Mouse (Mus musculus): ENCODE measurements around the gene Paf1. TPM values are rescaled to one million over a fixed set of nuclear protein-coding genes. Genes with fewer than 3 reads are reported as not detected.
A peak's percentile ranks its signal among the peaks of the same experiment; 100 is the strongest.

Gene Paf1
- polyA plus RNA-seq, 1 experiment from 2014 or later = 67.6 TPM

DNA sequence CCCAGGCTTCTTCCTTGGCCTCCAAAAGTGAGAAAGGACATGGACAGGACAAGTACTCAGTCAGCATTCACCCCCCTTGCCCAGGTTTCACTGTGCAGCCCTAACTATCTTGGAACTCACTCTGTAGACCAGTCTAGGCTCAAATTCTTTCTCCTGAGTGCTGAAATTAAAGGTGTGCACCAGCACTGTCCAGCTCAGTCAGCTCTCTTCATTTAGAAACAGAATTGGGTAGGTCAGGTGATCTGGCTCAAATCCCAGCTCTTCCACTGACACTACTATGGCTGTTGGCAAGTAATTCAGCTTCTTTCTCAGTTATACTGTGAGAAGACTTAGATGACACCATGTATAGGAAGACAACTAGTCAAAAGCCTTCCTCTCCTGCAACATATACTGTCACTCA, 35.0 kb downstream of the Paf1 start:
- H3K27ac ChIP-seq = no peak overlapping the region
- no peak overlapping the region for H3K4me3 ChIP-seq
- H3K4me1 ChIP-seq = peaks cover 5% of the 10 kb centered on the region; the same call in 1 of the 2 replicates
- no peak for ATAC-seq (ENCODE audit: insufficient number of reproducible peaks, low FRiP score, low TSS enrichment, low read depth)
- no peak overlapping the region for H3K9ac ChIP-seq
- H3K4me2 ChIP-seq = no peak overlapping the region
- H3K27me3 ChIP-seq = no peaks in the 10 kb centered on the region
- H3K9me3 ChIP-seq = no peaks in the 10 kb centered on the region
- H3K36me3 ChIP-seq = peaks cover 28% of the 10 kb centered on the region

DNA sequence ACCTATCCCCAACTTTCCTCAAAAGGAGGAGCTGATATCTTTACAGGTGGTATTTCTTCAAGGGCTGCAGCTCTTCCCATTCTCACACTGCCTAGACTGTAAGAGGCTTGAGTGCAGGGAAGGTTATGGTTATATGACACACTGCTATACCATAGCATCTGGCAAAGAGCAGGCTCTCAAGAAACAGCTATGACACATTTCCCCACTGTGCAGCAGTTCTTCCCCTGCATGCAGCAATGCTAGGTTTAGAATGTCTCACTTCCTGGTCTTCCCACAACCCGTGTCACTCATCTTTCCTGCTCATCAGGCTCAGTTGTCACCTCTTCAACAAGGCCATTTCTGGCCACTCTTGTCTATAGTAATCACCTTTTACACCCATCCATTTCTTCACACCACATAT, 37.8 kb downstream of the Paf1 start:
- no peak overlapping the region for H3K4me3 ChIP-seq
- peaks cover 30% of the 10 kb centered on the region for H3K4me1 ChIP-seq
- no peak overlapping the region for H3K9ac ChIP-seq
- no peak overlapping the region for H3K4me2 ChIP-seq
- no peak for ATAC-seq (ENCODE audit: insufficient number of reproducible peaks, low FRiP score, low TSS enrichment, low read depth)
- 84% methylated on average over 1 of the region's 1 CpGs for WGBS
- H3K36me3 ChIP-seq = peaks cover 20% of the 10 kb centered on the region
- no peaks in the 10 kb centered on the region for H3K27me3 ChIP-seq
- no peak overlapping the region for H3K27ac ChIP-seq
- no peaks in the 10 kb centered on the region for H3K9me3 ChIP-seq

DNA sequence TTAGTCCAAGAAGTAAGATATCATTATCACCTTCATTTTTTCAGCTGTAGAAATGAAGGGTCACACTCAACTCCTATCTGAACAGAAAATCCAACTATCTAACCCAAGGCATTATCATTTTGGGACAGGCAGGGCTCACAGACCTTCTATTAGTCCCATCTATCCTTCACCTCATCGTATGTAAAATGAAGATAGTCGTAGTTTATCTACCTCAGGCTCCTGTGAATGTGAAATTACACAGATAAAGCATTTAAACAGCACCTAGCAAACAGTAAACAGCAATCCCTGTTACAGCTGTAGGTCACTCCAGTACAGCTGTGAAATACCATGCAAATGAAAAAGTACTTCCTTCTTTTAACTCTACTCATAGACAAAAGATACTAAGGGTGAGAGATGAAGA, 39.5 kb downstream of the Paf1 start:
- Histone ChIP-seq H3K27ac (no peak overlapping the region), H3K9ac (no peak overlapping the region), H3K4me3 (no peak overlapping the region), H3K4me1 (peaks cover 33% of the 10 kb centered on the region), H3K27me3 (no peaks in the 10 kb centered on the region), H3K4me2 (no peak overlapping the region), H3K36me3 (peaks cover 20% of the 10 kb centered on the region), H3K9me3 (no peaks in the 10 kb centered on the region)
- WGBS = 83% methylated on average over 2 of the region's 2 CpGs
- no peak for ATAC-seq (ENCODE audit: insufficient number of reproducible peaks, low FRiP score, low TSS enrichment, low read depth)

DNA sequence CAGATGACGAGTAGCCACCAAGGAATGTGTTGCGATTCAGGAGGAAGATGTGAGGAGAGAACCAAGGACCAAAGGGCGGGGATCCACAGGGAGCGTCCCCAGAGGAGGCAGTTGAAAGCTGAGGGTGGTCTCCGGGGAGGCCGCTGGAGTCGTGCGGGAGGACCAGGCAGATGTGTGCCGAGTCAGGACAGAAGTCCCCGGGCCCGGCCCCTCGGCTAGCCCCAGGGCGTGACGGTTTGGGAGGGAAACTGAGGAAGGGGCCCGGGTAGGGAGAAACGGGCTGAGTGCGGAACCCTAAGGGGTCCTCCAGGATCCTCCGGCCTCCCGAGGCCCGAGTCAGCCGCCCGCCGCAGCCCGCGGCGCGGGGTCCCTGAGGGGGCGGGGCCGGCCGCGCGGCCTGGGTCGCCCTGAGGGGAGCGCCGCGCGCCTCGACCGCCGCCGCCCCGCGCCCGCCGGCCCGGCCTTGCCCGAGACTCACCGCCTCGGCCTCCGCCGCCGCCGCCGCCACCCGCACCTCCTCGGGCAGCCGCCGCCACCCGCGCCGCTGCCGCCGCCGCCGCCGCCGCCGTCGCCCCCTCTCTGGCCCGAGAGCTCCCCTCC, 43.0 kb downstream of the Paf1 start:
- peak overlapping the region; percentile 72 for H3K27ac ChIP-seq
- H3K9me3 ChIP-seq = no peaks in the 10 kb centered on the region
- under 1% methylated on average over 13 of the region's 70 CpGs for WGBS
- H3K27me3 ChIP-seq = no peaks in the 10 kb centered on the region
- H3K9ac ChIP-seq = peak overlapping the region; percentile 92
- H3K4me2 ChIP-seq = peak overlapping the region; percentile 74
- H3K4me3 ChIP-seq = peak overlapping the region; percentile 89
- H3K36me3 ChIP-seq = peaks cover 12% of the 10 kb centered on the region
- H3K4me1 ChIP-seq = peaks cover 37% of the 10 kb centered on the region
- 0 out of 2 replicates have a peak, but pooled peaks have one; percentile 1 for ATAC-seq (ENCODE audit: insufficient number of reproducible peaks, low FRiP score, low TSS enrichment, low read depth)

DNA sequence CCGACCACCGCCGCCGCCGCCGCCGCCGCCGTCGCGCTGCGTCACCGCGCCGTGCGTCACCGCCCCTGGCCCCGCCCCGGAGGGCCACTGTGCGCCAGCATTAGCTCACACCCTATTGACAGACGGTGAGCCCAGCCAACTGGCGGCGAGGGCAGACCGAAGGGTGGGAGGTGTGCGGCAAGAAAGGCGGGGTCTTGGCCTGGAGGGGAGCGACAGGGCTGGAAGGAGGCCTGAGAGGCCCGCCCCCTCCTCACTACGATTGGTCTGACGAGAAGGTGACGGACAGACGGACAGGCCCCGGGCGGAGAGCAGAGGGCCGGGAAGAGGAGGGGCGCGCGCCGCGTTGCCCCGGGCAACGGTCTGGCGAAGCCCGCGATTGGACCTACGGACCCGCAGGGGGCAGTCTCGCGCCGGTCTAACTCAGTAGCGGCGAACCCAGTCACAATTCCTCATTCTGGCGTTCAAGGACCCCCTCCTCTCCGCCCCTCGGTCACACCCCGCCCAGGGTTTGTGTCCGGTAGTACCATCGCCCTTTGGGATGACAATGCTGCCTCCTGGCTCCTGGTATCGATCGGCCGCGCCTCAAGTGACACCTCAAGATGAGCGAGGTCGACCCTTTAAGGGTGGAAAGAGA, 43.6 kb downstream of the Paf1 start:
- H3K36me3 ChIP-seq = peaks cover 8% of the 10 kb centered on the region; the same call in 1 of the 2 replicates
- H3K9ac ChIP-seq = peak overlapping the region; percentile 92
- no peaks in the 10 kb centered on the region for H3K9me3 ChIP-seq
- 0% methylated on average over 54 of the region's 64 CpGs for WGBS
- peak overlapping the region; percentile 89 for H3K4me3 ChIP-seq
- H3K4me2 ChIP-seq = peak overlapping the region; percentile 74
- no peaks in the 10 kb centered on the region for H3K27me3 ChIP-seq
- peak; percentile 99 for ATAC-seq (ENCODE audit: insufficient number of reproducible peaks, low FRiP score, low TSS enrichment, low read depth)
- peak overlapping the region; percentile 84 for H3K27ac ChIP-seq
- H3K4me1 ChIP-seq = peaks cover 37% of the 10 kb centered on the region

DNA sequence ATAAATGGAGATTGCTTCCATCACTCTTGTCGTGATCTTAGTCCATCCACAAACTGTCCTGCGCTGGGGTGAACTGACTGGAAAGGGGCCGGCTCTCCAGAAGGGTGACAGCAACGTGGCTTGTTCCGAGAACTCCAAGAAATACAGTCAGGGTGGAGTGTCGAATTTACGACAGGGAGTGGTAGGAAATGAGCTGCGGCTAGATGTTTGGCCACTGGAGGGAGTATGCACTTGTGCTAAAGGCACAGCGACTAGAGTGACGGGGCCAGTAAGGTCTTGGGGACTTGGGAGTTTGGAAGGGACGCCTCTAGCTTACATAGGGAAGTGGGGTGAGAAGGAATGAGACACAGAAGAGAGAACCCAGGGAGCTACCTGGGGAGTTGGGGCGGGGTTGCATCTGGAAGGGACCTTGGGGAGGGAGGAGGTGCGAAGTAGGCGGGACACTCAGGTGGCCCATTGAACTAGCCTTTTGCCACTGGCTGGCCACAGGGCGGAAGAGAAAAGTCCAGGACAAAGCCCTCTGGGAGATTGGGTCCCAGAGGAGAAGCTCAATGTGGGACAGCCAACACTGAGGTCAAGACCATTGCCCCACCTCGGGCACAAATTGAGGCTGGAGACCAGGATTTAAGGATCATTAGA, 44.3 kb downstream of the Paf1 start, which contains the start of gene Gmfg:
Gmfg (plus strand) TSS at position 516 of the 639 bp plus-strand sequence.
- peak; percentile 21 for ATAC-seq (ENCODE audit: insufficient number of reproducible peaks, low FRiP score, low TSS enrichment, low read depth)
- peak within 1 kb of the TSS; percentile 84 for H3K27ac ChIP-seq

DNA sequence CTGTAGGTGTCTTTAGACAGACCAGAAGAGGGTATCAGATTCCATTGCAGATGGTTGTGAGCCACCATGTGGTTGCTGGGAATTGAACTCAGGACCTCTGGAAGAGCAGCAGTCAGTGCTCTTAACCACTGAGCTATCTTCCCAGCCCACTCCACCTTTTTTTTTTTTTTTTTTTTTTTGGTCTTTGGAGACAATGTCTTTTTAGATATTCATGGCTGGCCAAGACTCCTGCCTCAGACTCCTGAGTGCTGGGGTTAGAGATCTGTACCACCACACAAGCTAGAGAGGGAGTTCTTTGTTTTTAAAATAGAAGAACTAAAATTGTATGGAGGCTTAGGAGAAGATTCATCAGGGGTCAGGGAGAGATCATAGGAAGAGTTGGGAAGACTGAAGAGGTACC, 45.2 kb downstream of the Paf1 start:
- Histone ChIP-seq H3K9ac (no peak overlapping the region), H3K27ac (no peak overlapping the region), H3K9me3 (no peaks in the 10 kb centered on the region), H3K27me3 (no peaks in the 10 kb centered on the region), H3K4me2 (no peak overlapping the region), H3K4me3 (no peak overlapping the region), H3K36me3 (peaks cover 5% of the 10 kb centered on the region; the same call in 1 of the 2 replicates), H3K4me1 (peaks cover 30% of the 10 kb centered on the region)
- no peak for ATAC-seq (ENCODE audit: insufficient number of reproducible peaks, low FRiP score, low TSS enrichment, low read depth)

More for the DNA sequence above, 44.3 kb downstream of the Paf1 start, which contains the start of gene Gmfg:
- Histone ChIP-seq H3K4me1 (peaks cover 37% of the 10 kb centered on the region), H3K4me3 (peak within 1 kb of the TSS; percentile 89), H3K4me2 (peak within 1 kb of the TSS; percentile 62), H3K36me3 (peaks cover 7% of the 10 kb centered on the region; the same call in 1 of the 2 replicates), H3K9ac (peak within 1 kb of the TSS; percentile 33), H3K27me3 (no peaks in the 10 kb centered on the region), H3K9me3 (no peaks in the 10 kb centered on the region)
- 3% methylated on average over 16 of the region's 16 CpGs for WGBS

GRCm38 (mm10) chr7:28438771-28439170, 46.0 kb downstream of the Paf1 start:
- Histone ChIP-seq H3K4me3 (no peak overlapping the region), H3K27me3 (no peaks in the 10 kb centered on the region), H3K4me2 (no peak overlapping the region), H3K36me3 (no peaks in the 10 kb centered on the region), H3K27ac (no peak overlapping the region), H3K9me3 (no peaks in the 10 kb centered on the region), H3K9ac (no peak overlapping the region), H3K4me1 (peaks cover 23% of the 10 kb centered on the region)
- no peak for ATAC-seq (ENCODE audit: insufficient number of reproducible peaks, low FRiP score, low TSS enrichment, low read depth)
- WGBS = 84% methylated on average over 2 of the region's 2 CpGs

DNA sequence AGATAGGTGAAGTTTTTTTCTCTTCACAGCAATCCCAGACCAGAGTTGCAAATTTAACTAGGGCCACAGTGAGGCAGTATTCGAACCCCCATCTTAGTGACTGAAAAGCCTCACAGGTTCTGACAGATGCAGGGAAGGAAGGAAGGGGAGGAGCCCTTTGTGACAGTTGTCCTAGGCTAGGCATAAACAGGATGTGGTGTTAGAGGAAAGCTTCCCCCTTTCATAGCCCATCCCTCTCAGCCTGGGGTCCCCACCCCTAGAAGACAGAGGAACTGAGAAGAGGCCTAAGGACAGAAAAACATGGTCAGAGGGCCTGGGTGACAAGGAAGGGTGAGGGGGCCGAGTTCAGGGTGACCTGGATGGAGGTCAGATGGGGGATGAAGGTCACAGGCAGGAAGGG, 48.0 kb downstream of the Paf1 start:
- Histone ChIP-seq H3K4me3 (no peak overlapping the region), H3K4me2 (no peak overlapping the region), H3K27ac (no peak overlapping the region), H3K4me1 (peaks cover 7% of the 10 kb centered on the region), H3K36me3 (no peaks in the 10 kb centered on the region), H3K27me3 (no peaks in the 10 kb centered on the region), H3K9ac (no peak overlapping the region), H3K9me3 (no peaks in the 10 kb centered on the region)
- no peak for ATAC-seq (ENCODE audit: insufficient number of reproducible peaks, low FRiP score, low TSS enrichment, low read depth)
- WGBS = 49% methylated on average over 2 of the region's 2 CpGs

- Histone ChIP-seq H3K9ac (no peak overlapping the region), H3K4me2 (no peak overlapping the region), H3K4me3 (no peak overlapping the region), H3K9me3 (no peaks in the 10 kb centered on the region), H3K27me3 (no peaks in the 10 kb centered on the region), H3K27ac (no peak overlapping the region), H3K4me1 (peaks cover 7% of the 10 kb centered on the region), H3K36me3 (no peaks in the 10 kb centered on the region)
- ATAC-seq (ENCODE audit: insufficient number of reproducible peaks, low FRiP score, low TSS enrichment, low read depth) = no peak
- 84% methylated on average over 14 of the region's 14 CpGs for WGBS
These were observed 49.2 kb downstream of the Paf1 start for GRCm38 (mm10) chr7:28441776-28442485.

GRCm38 (mm10) chr7:28442688-28443087, 49.9 kb downstream of the Paf1 start:
- Histone ChIP-seq H3K36me3 (no peaks in the 10 kb centered on the region), H3K9ac (no peak overlapping the region), H3K27ac (no peak overlapping the region), H3K4me3 (no peak overlapping the region), H3K4me1 (peaks cover under 1% of the 10 kb centered on the region; the same call in 1 of the 2 replicates), H3K27me3 (no peaks in the 10 kb centered on the region), H3K4me2 (no peak overlapping the region), H3K9me3 (no peaks in the 10 kb centered on the region)
- no peak; the same call in 1 of the 2 replicates for ATAC-seq (ENCODE audit: insufficient number of reproducible peaks, low FRiP score, low TSS enrichment, low read depth)
- WGBS = 39% methylated on average over 4 of the region's 4 CpGs
